Mouse (Mus musculus): ENCODE data around the gene Mab21l3.

DNA sequence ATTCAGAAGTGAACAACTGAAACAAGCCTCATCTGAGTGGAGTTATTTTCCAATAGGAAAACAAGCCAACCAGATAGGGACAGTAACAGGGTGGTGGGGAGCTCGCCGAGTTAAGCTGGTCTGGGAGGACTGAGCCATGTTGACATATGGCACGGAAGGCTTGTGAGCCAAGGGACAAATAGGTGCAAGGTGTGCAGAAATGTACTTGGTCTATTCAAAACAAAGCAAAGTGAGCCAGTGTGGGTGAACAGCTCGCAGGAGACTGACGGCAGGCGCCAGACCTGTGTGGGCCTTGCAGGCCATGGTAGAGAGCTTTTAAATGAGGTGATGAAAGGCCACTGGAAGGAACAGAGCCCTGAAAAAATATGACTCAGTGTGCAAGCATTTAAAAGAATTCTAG, 41.1 kb downstream of the Mab21l3 start:
- TF ChIP-seq POLR2A (IDR thresholded peaks at IDR 0.05; ENCODE audit: borderline replicate concordance, insufficient read depth, low read length) (peak; percentile 38; the same call in 1 of the 2 replicates), CTCF (IDR thresholded peaks at IDR 0.05; ENCODE audit: borderline replicate concordance, insufficient read depth, low read depth, low read length) (no peak)
